Mouse (Mus musculus) kidney, adult 2 months (tissue): ENCODE measurements around the gene Map3k9. TPM values are rescaled to one million over a fixed set of nuclear protein-coding genes. Genes with fewer than 3 reads are reported as not detected.

Experiments used
- DNase-seq: peaks from one replicate; pipeline ENCODE4 v3.0.0; 2021
- H3K27ac ChIP-seq: fragments of 200-500 bp; 2 replicates; pipeline ENCODE4 v1.5.1; 2012; ENCODE audit warnings: low read depth, low read length, control low read depth, inconsistent platforms; ENCODE audit not compliant: insufficient read depth
- H3K27me3 ChIP-seq: fragments of 200-500 bp; replicated peaks from 2 replicates; pipeline ENCODE4 v1.6.1; 2012; ENCODE audit warnings: mild to moderate bottlenecking, moderate library complexity, low read length, inconsistent platforms; ENCODE audit not compliant: control insufficient read depth, insufficient read depth
- H3K36me3 ChIP-seq: fragments of 200-500 bp; 2 replicates; pipeline ENCODE4 v1.6.1; 2012; ENCODE audit warnings: mild to moderate bottlenecking, moderate library complexity, low read length, inconsistent platforms; ENCODE audit not compliant: control insufficient read depth, insufficient read depth
- H3K4me1 ChIP-seq: fragments of 200-500 bp; 2 replicates; pipeline ENCODE4 v1.6.1; 2011; ENCODE audit warnings: low read length; ENCODE audit not compliant: control insufficient read depth, insufficient read depth
- H3K4me3 ChIP-seq: fragments of 200-500 bp; 2 replicates; pipeline ENCODE4 v1.5.1; 2011; ENCODE audit warnings: mild to moderate bottlenecking, low read depth, low read length, control low read depth; ENCODE audit not compliant: insufficient read depth
- CTCF ChIP-seq: fragments of 200-500 bp; conservative IDR thresholded peaks from 2 replicates; pipeline ENCODE4 v1.5.1; 2011; ENCODE audit warnings: low read depth, mild to moderate bottlenecking, control low read depth, low read length, moderate library complexity, mixed read lengths; ENCODE audit not compliant: insufficient read depth, insufficient read length
- POLR2A ChIP-seq: fragments of 200-500 bp; IDR thresholded peaks from one replicate; pipeline ENCODE4 v1.6.1; 2011; ENCODE audit warnings: low read depth, low read length, control low read depth
- WGBS: fragments of 180-500 bp; shearing (Covaris S2); methylation state at CpG from one replicate; pipeline ENCODE4 v1.1.7; 2018; 5-methylcytosine and 5-hydroxymethylcytosine counted together
- polyA plus RNA-seq: library from polyadenylated mRNA; depleted of rRNA; stranded (reverse); fragments of >200 nt; gene quantifications from 2 replicates; pipeline ENCODE4 v1.2.3, GENCODE M21; 2012; rRNA removed

Map3k9 gene
- polyA plus RNA-seq, 1 experiment = 3.9 TPM

DNA sequence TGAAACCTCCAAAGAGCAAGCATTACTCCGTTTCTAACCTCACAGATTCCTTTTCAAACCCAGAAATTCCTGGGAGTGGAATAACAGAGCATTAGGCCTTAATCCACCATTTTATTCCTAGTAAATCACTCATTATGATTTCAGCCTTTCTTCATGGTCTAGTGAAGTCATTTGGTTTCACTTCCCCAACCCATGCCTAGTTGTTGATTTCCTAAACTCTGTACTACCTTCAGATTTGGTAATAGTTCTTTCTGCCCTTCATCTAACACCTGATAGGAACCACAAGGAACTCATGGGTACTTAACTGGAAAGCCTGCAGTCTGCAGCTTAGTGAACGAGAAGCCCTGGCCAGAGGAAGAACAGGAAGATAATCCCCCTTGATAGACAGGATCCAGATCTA, 105.4 kb downstream of the Map3k9 start:
- 56% methylated on average over 2 of the region's 2 CpGs for WGBS
- no peaks in the 10 kb centered on the region for H3K36me3 ChIP-seq
- no peaks in the 10 kb centered on the region for H3K4me1 ChIP-seq
- no peak for DNase-seq
- TF ChIP-seq POLR2A (no peak), CTCF (no peak)
- no peak overlapping the region for H3K27ac ChIP-seq
- H3K27me3 ChIP-seq = no peaks in the 10 kb centered on the region
- no peak overlapping the region for H3K4me3 ChIP-seq

Other genes starting within 250 kb of the Map3k9 start
- gene Gm20498, start 248.3 kb downstream of the Map3k9 start, polyA plus RNA-seq = 14.5 and 21.3 TPM in 2 replicates
- 35.8 and 42.0 TPM in 2 replicates for gene Synj2bp, start 248.3 kb downstream of the Map3k9 start, polyA plus RNA-seq
- 0.02 and 0.04 TPM in 2 replicates for gene Adam21, start 212.7 kb downstream of the Map3k9 start, polyA plus RNA-seq
- gene Med6, start 186.2 kb downstream of the Map3k9 start, polyA plus RNA-seq = 6.2 and 8.6 TPM in 2 replicates
- 0.73 and 0.97 TPM in 2 replicates for gene Ttc9, start 149.9 kb downstream of the Map3k9 start, polyA plus RNA-seq
- 23.8 and 27.3 TPM in 2 replicates for gene Pcnx, start 78.8 kb upstream of the Map3k9 start, polyA plus RNA-seq